Mouse (Mus musculus): ENCODE results near the gene Ryr3. TPM values are rescaled to one million over a fixed set of nuclear protein-coding genes. Genes with fewer than 3 reads are reported as not detected.
"Not testable (repeated sequence)": the region's sequence is repeated elsewhere in the genome, so short reads cannot be mapped to it uniquely, and the experiment has no call there.

Gene Ryr3
- total RNA-seq, 2 experiments from 2014 or later, result 0.40 to 0.53 TPM

- DNase-seq, result no peak
Observed at GRCm38 (mm10) chr2:113095184-113095583, 121.7 kb downstream of the Ryr3 start.

GRCm38 (mm10) chr2:113094088-113094487, 122.8 kb downstream of the Ryr3 start:
- no peak for DNase-seq

- DNase-seq, result no peak
Observed at GRCm38 (mm10) chr2:113092756-113093155, 124.1 kb downstream of the Ryr3 start.

GRCm38 (mm10) chr2:113091316-113091715, 125.6 kb downstream of the Ryr3 start:
- not testable (repeated sequence) for DNase-seq

GRCm38 (mm10) chr2:113076396-113076795, 140.5 kb downstream of the Ryr3 start:
- no peak for DNase-seq

- DNase-seq, result no peak
Observed at GRCm38 (mm10) chr2:113059367-113059766, 157.5 kb downstream of the Ryr3 start.

GRCm38 (mm10) chr2:113058914-113059313, 158.0 kb downstream of the Ryr3 start:
- no peak for DNase-seq

- DNase-seq, result no peak
Observed at GRCm38 (mm10) chr2:113058116-113058515, 158.8 kb downstream of the Ryr3 start.

- DNase-seq, result no peak
Observed at GRCm38 (mm10) chr2:113055591-113055990, 161.3 kb downstream of the Ryr3 start.

GRCm38 (mm10) chr2:113049831-113050230, 167.1 kb downstream of the Ryr3 start:
- DNase-seq, result no peak

GRCm38 (mm10) chr2:113036550-113036949, 180.3 kb downstream of the Ryr3 start:
- DNase-seq, result no peak

- no peak for DNase-seq
Observed at GRCm38 (mm10) chr2:113030689-113031088, 186.2 kb downstream of the Ryr3 start.

- no peak for DNase-seq
Observed at GRCm38 (mm10) chr2:113019896-113020295, 197.0 kb downstream of the Ryr3 start.

- no peak for DNase-seq
Observed at GRCm38 (mm10) chr2:113018278-113018677, 198.6 kb downstream of the Ryr3 start.

- DNase-seq, result no peak
Observed at GRCm38 (mm10) chr2:113016236-113016635, 200.7 kb downstream of the Ryr3 start.

GRCm38 (mm10) chr2:113008961-113009740, 207.7 kb downstream of the Ryr3 start:
- no peak for DNase-seq

GRCm38 (mm10) chr2:112998498-112998897, 218.4 kb downstream of the Ryr3 start:
- no peak for DNase-seq

- DNase-seq, result no peak
Observed at GRCm38 (mm10) chr2:112982908-112983510, 233.9 kb downstream of the Ryr3 start.

GRCm38 (mm10) chr2:112966807-112967625, 249.9 kb downstream of the Ryr3 start:
- DNase-seq, result no peak

- no peak for DNase-seq
Observed at GRCm38 (mm10) chr2:112948931-112949330, 268.0 kb downstream of the Ryr3 start.

- DNase-seq, result no peak
Observed at GRCm38 (mm10) chr2:112931776-112932175, 285.1 kb downstream of the Ryr3 start.

- DNase-seq, result no peak
Observed at GRCm38 (mm10) chr2:112913796-112914195, 303.1 kb downstream of the Ryr3 start.

- DNase-seq, result no peak
Observed at GRCm38 (mm10) chr2:112912611-112913010, 304.3 kb downstream of the Ryr3 start.

Measured in adrenal gland, postnatal 36 days (tissue).